Mouse (Mus musculus) intestine, postnatal 0 days (tissue): ENCODE measurements around the gene Arvcf. TPM values are rescaled to one million over a fixed set of nuclear protein-coding genes. Genes with fewer than 3 reads are reported as not detected.

Experiments
- ATAC-seq: fragments of 200-750 bp; cut with Nextera tagmentation; 2 replicates; pipeline ENCODE4 v1.8.0; 2017; ENCODE audit warnings: mild to moderate bottlenecking, moderate TSS enrichment, moderate library complexity
- H3K27ac ChIP-seq: fragments of 300-500 bp; sonication (generic); 2 replicates; pipeline ENCODE4 v1.5.1; 2014; ENCODE audit warnings: mild to moderate bottlenecking, low read depth, low read length, moderate library complexity
- H3K27me3 ChIP-seq: fragments of 300-500 bp; sonication (generic); replicated peaks from 2 replicates; pipeline ENCODE4 v1.6.1; 2014; ENCODE audit warnings: low read length, mixed read lengths; ENCODE audit not compliant: control insufficient read depth, insufficient read depth
- H3K36me3 ChIP-seq: fragments of 300-500 bp; sonication (generic); 2 replicates; pipeline ENCODE4 v1.6.1; 2014; ENCODE audit warnings: mild to moderate bottlenecking, moderate library complexity; ENCODE audit not compliant: control insufficient read depth, insufficient read depth
- H3K4me1 ChIP-seq: fragments of 300-500 bp; sonication (generic); replicated peaks from 2 replicates; pipeline ENCODE4 v1.6.1; 2014; ENCODE audit warnings: antibody characterized with exemption, low read length, mixed read lengths; ENCODE audit not compliant: control insufficient read depth, insufficient read depth
- H3K4me2 ChIP-seq: fragments of 300-500 bp; sonication (generic); replicated peaks from 2 replicates; pipeline ENCODE4 v1.6.1; 2014; ENCODE audit warnings: low read depth, mild to moderate bottlenecking, moderate library complexity
- H3K4me3 ChIP-seq: fragments of 300-500 bp; sonication (generic); 2 replicates; pipeline ENCODE4 v1.5.1; 2014; ENCODE audit warnings: low read depth, low read length
- H3K9ac ChIP-seq: fragments of 300-500 bp; sonication (generic); 2 replicates; pipeline ENCODE4 v1.6.1; 2014; ENCODE audit warnings: mild to moderate bottlenecking, low read depth, low read length
- H3K9me3 ChIP-seq: fragments of 300-500 bp; sonication (generic); 2 replicates; pipeline ENCODE4 v1.6.1; 2016; ENCODE audit warnings: mixed run types; ENCODE audit not compliant: control insufficient read depth
- CTCF ChIP-seq: sonication (generic); IDR thresholded peaks from 2 replicates; pipeline ENCODE4 v1.5.1; 2016; ENCODE audit warnings: low read depth, mild to moderate bottlenecking, control low read depth, antibody characterized with exemption, moderate library complexity
- WGBS: fragments of 180-500 bp; shearing (Covaris S2); extraction: QIAGEN DNeasy Blood & Tissue Kit; methylation state at CpG from one replicate; pipeline ENCODE4 v1.1.7; 2014; 5-methylcytosine and 5-hydroxymethylcytosine counted together
- polyA plus RNA-seq: library from polyadenylated mRNA; unstranded; fragments of >200 nt; fragmentation: Nextera tagmentation; extraction: Ambion mirVana; gene quantifications from 2 replicates; pipeline ENCODE4 v1.2.1, GENCODE M21; 2015

The Arvcf gene
- polyA plus RNA-seq, 1 experiment from 2014 or later, result 9.6 TPM

DNA sequence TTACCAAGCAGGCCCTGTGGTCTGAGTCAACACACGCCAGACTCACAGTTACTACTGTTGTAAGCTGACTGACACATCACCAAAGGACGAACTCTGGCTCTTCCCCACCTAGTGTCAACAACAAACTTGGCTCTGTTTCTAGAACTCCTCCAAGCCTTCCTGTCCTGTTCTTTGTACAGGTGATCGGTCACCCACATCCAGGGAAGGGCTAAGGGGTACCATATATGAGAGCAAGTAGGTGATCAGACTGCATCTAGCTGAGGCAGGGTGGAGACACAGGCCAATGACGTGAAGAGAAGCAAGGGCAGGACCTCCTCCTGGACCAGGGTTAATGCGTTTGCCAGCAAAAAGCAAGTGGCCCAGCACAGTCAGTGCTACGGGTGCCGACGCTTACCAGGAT, 6.4 kb upstream of the Arvcf start:
- Histone ChIP-seq H3K27me3 (no peaks in the 10 kb centered on the region), H3K36me3 (peaks cover 14% of the 10 kb centered on the region), H3K27ac (peak overlapping the region; percentile 16), H3K9ac (no peak overlapping the region), H3K9me3 (no peaks in the 10 kb centered on the region), H3K4me1 (peaks cover 16% of the 10 kb centered on the region), H3K4me2 (no peak overlapping the region), H3K4me3 (no peak overlapping the region)
- ATAC-seq, result no peak
- TF ChIP-seq CTCF, result no peak
- WGBS, result 72% methylated on average over 8 of the region's 8 CpGs

DNA sequence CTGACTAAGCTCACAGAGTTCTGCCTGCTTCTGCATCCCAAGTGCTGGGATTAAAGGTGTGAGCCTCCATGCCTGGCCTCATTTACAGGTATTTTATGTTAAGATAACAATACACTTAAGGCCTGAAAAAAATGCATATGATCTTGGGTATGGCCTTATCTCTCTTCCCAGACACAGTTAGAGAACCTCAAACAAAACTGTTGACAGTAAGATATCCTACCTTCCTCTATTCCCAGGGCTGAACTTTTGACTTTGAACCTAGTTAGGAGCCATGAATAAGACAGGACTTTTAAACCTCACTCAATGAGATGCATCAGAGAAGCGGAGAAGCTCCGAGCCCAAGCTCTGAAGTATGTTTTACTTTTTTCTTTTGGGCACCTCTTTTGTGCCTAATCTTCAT, 5.9 kb upstream of the Arvcf start:
- ATAC-seq, result peak; percentile 26; the same call in 1 of the 2 replicates
- WGBS, result 45% methylated on average over 2 of the region's 2 CpGs
- Histone ChIP-seq H3K36me3 (peaks cover 14% of the 10 kb centered on the region), H3K9me3 (no peaks in the 10 kb centered on the region), H3K4me2 (peak overlapping the region; percentile 80), H3K27me3 (no peaks in the 10 kb centered on the region), H3K27ac (peak overlapping the region; percentile 63), H3K4me3 (peak overlapping the region; percentile 67; the same call in 1 of the 2 replicates), H3K4me1 (peaks cover 16% of the 10 kb centered on the region), H3K9ac (0 out of 2 replicates have a peak overlapping the region, but pooled peaks have one; percentile 71)
- TF ChIP-seq CTCF, result no peak

DNA sequence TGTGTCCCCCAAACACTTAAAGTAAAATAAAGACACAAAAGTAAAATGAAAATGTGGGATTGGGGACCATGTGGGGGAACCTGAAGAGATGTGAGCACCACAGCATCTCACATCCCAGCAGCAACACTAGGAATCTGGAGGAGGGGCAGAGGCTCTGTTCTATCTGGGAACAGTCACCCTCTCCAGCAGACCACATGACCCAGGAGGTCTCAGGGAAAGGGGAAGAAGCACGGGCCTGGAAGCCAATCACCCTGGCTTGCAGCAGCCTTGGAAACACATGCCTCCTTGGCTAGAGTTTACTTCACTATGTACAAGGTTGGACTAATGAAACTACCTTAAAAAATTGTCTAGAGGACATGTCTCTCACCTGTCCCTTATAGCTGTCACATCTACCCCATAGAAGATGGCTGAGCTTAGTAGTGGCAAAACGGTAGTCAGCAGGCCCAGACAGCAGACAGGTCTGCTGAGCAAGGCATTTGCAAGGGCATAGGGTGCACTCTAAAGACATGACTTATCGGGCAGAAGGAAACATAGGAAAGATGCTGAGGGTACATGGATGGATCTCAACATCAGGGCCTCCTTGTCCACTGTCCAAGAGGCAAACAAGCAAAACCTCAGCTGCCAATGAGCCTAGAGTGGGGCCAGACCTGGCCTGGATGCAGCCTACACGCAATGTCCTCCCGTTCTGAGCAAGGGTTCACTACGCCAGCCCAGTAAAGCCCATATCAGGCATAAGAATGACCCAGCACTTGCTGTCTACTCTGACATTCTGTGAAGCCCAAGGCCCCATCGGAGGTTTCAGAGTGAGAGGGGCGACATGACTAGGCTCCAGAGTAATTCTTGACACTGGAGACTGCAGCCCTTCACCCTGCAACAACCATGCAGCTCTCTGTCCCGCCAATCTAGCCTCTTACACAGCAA, 5.1 kb upstream of the Arvcf start:
- peak overlapping the region; percentile 78 for H3K27ac ChIP-seq

DNA sequence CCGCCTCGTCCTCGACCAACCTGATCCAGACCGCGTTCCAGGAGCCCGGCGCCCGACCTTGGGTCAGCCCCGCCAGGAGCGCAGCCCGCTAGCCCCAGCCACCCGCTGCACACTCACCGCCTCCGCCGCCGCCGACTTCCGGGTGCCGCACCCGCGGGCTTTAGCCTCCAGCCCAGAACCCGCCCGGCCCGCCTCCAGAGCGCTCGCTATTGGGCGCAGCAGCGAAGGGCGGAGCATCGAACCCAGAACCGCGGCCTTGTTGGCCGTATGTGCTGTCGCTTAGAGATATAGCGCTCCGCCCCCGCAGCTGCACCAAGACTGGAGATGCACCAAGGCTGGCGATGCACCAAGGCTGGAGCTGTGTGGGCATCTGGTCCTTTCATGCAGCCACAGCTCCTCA, 4.2 kb upstream of the Arvcf start:
- Histone ChIP-seq H3K27ac (peak overlapping the region; percentile 78), H3K36me3 (no peaks in the 10 kb centered on the region), H3K4me1 (peaks cover 16% of the 10 kb centered on the region), H3K27me3 (no peaks in the 10 kb centered on the region), H3K4me2 (peak overlapping the region; percentile 80), H3K4me3 (peak overlapping the region; percentile 67), H3K9ac (peak overlapping the region; percentile 71), H3K9me3 (no peaks in the 10 kb centered on the region)
- WGBS, result under 1% methylated on average over 38 of the region's 38 CpGs
- ATAC-seq, result peak; percentile 87
- no peak for TF ChIP-seq CTCF

More for the DNA sequence above, 5.1 kb upstream of the Arvcf start:
- H3K9ac ChIP-seq, result peak overlapping the region; percentile 71
- peaks cover 7% of the 10 kb centered on the region for H3K36me3 ChIP-seq
- H3K4me2 ChIP-seq, result peak overlapping the region; percentile 80
- H3K27me3 ChIP-seq, result no peaks in the 10 kb centered on the region
- ATAC-seq, result no peak
- TF ChIP-seq CTCF, result no peak
- H3K4me3 ChIP-seq, result peak overlapping the region; percentile 67
- H3K9me3 ChIP-seq, result no peaks in the 10 kb centered on the region
- H3K4me1 ChIP-seq, result peaks cover 16% of the 10 kb centered on the region
- 24% methylated on average over 9 of the region's 9 CpGs for WGBS

DNA sequence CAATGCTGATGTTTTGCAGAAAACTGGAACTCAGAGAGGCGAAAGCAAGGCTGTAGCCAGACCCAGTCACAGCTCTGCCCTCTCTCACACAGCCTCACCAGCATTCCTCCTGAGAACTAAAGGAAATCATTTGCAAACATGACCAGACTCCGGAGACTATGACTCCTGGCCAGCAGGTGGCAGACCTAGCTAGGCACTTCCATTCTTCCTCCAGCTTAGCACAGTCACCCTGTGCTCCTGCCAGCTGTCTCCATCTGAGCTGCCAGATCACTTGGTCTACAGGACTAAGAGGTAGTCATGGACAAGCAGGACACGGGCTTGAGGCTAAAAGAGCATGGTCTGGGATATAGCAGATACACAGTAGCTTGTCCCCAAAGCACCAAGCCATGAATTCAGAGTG, 2.7 kb upstream of the Arvcf start:
- TF ChIP-seq CTCF, result peak; percentile 96
- 0 out of 2 replicates have a peak, but pooled peaks have one; percentile 17 for ATAC-seq
- no peak overlapping the region for H3K4me2 ChIP-seq
- no peak overlapping the region for H3K4me3 ChIP-seq
- no peaks in the 10 kb centered on the region for H3K9me3 ChIP-seq
- H3K36me3 ChIP-seq, result no peaks in the 10 kb centered on the region
- 1% methylated on average over 3 of the region's 3 CpGs for WGBS
- no peaks in the 10 kb centered on the region for H3K27me3 ChIP-seq
- H3K4me1 ChIP-seq, result peaks cover 16% of the 10 kb centered on the region
- no peak overlapping the region for H3K9ac ChIP-seq
- no peak overlapping the region for H3K27ac ChIP-seq

DNA sequence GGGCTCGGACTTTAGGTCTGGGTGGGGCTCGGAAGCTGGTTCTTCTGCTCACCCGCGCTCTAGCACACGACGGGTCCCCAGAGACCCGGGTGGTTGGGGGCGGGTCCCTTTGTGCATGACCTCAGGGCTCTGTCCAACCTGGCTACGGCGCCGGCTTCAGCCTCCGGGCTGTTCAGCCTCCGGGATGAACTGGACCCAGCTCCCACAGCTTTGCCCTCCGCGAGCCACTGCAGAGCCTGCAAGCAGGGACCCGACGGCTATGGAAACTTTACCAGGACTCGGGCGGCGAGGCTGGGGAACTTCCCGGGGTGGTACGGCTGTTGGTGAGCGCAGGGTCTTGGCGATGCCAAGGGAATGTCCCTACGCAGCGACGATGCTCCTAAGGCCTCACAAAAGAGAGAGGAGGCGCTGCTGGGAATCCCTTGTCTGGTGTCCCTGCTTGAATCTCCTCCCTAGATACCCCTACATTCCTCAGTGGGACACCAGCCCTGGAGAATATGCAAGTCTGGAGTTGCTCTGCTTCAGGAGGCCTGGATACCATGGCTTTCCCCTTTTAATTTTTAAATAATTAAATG, 706 bp downstream of the Arvcf start:
- Histone ChIP-seq H3K4me1 (peaks cover 3% of the 10 kb centered on the region; the same call in 1 of the 2 replicates), H3K27ac (no peak overlapping the region), H3K4me3 (peak overlapping the region; percentile 68), H3K27me3 (no peaks in the 10 kb centered on the region), H3K9me3 (no peaks in the 10 kb centered on the region), H3K9ac (peak overlapping the region; percentile 60), H3K4me2 (peak overlapping the region; percentile 99), H3K36me3 (no peaks in the 10 kb centered on the region)
- ATAC-seq, result no peak
- 2% methylated on average over 28 of the region's 28 CpGs for WGBS
- no peak for TF ChIP-seq CTCF
